Mouse (Mus musculus) lung, postnatal 10 days (tissue): ENCODE results near the gene Ric1.
"Not testable (repeated sequence)": the region's sequence is repeated elsewhere in the genome, so short reads cannot be mapped to it uniquely, and the experiment has no call there.

Experiments used
- DNase-seq: peaks from one replicate; pipeline ENCODE4 v3.0.0; 2021

Ric1 gene

DNA sequence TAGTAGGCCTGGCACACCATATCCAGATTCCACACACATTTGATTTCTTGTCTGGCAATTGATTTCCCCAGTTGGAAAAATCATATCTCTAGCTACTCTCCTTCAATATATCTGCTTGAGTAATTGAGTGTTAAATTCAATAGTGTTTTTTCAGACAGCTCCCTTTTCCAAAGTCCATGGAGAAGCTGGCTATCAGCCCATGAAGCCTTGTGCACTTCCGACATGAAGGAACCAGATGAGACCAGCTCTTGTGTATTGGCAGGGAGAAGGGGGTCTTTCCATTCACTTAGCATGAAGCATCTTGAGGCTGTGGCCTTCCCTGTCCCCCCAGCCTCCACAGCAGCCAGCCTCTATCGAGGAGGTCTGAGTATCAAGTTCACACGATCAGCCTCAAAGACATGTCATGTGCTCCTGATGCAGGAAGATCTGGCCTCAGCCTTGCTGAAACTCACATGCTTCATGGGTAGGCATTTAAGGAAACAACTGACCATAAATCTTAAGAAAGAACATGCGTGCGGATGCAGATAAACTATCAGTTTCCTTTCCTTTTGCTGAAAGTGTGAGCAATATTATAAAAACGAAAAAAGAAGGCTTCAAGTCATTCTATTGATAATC lies 23.1 kb upstream of the Ric1 start:
- DNase-seq: no peak

GRCm38 (mm10) chr19:29500333-29500732 lies 21.7 kb upstream of the Ric1 start:
- no peak for DNase-seq

- peak; percentile 71 for DNase-seq
Observed at GRCm38 (mm10) chr19:29501106-29501505, 21.0 kb upstream of the Ric1 start.

GRCm38 (mm10) chr19:29501507-29501906 lies 20.6 kb upstream of the Ric1 start:
- peak; percentile 89 for DNase-seq

- DNase-seq: no peak
Observed at GRCm38 (mm10) chr19:29504131-29504530, 18.0 kb upstream of the Ric1 start.

DNA sequence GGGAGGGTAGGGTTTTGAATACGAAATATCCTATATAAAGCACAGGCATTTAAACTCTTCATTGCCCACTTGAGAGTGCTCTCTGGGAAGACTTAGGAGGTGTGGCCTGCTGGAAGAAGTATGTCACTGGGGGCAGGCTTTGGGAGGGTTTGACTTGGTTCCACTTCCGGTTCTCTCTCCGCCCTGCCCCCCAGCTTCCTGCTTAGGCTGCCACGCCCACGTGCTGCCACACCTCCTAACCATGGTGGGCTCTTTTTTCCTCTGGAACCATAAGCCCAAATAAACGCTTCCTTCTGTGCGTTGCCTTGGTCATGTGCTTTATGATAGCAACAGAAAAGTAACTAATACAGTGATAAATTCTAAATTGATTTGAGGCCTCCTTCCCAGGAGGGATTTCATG lies 16.5 kb upstream of the Ric1 start:
- DNase-seq: peak; percentile 70

DNA sequence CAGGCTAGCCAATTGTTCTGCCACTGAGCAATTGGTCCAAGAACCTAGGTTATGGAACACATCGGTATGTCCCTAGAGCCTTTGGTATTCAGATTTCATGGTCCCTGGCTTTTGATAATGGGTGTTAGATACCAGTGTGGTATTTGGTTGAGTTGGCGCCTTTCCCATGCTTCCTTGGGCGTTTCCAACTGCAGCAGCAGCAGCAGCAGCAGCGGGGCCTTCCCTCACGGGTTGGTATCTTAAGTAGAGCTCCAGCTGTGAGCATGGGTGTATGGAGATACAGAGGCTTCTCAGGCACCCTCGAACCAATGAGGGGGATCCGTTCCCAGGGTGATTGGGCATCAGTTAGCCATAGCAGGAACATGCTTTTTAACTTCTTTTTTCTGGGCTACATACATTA lies 13.9 kb upstream of the Ric1 start:
- no peak for DNase-seq

GRCm38 (mm10) chr19:29509857-29510256 lies 12.2 kb upstream of the Ric1 start:
- DNase-seq: no peak

DNA sequence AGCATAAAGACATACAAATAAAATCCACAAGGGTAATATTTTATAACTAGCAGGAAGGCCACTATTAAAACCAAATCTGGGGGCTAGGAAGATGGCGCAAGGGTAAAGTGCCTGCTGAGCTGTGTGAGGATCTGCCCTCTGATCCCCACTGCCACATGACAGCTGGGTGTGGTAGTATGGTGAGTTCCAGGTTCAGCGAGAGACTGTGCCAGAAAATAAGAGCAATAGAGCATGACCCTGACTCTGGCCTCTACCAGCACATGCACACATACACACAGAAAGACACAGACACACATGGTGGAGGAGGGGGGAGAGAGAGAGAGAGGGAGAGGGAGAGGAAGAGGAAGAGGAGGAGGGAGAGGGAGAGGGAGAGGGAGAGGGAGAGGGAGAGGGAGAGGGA lies 10.3 kb upstream of the Ric1 start:
- no peak for DNase-seq

- no peak for DNase-seq
Observed at GRCm38 (mm10) chr19:29513111-29513766, 8.8 kb upstream of the Ric1 start.

GRCm38 (mm10) chr19:29514130-29514529 lies 8.0 kb upstream of the Ric1 start:
- DNase-seq: no peak

- no peak for DNase-seq
Observed at GRCm38 (mm10) chr19:29515386-29515785, 6.7 kb upstream of the Ric1 start.

DNA sequence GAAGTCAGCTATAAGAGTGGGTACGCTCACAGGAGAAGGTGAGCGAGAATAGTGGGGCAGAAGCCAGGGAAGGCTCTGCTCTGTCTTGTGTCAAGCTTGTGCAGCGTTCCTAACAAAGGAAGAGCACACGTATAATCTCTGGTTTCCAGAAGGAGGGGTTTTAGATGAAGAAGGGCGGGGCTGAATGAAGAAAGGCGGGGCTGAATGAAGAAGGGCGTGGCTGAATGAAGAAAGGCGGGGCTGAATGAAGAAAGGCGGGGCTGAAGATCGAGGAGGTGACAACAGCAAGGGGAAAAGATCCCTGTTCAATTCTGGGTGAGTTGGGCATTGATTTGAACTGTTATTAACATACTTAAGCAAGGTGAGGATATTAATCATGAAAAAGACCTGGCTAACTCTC lies 6.1 kb upstream of the Ric1 start:
- DNase-seq: no peak

- no peak for DNase-seq
Observed at GRCm38 (mm10) chr19:29518409-29518808, 3.7 kb upstream of the Ric1 start.

DNA sequence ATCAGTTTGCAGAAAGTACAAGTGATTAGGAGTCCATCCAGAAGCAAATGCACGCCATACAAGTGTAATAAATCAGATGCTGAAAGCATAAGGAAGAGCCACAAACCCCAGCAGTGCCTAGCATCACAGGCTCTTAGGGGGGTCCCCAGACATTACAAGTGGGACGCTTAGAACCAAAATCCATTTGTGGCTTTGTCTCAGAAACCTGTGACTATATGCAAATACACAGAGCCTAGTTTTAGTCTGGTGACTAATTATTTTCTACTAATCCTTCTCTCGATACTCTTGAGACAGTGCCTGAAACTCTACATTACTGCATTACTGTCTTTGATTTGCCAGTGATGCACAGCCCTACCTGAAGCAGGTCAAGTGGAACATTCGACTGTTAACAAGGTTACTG lies 3.2 kb upstream of the Ric1 start:
- no peak for DNase-seq

DNA sequence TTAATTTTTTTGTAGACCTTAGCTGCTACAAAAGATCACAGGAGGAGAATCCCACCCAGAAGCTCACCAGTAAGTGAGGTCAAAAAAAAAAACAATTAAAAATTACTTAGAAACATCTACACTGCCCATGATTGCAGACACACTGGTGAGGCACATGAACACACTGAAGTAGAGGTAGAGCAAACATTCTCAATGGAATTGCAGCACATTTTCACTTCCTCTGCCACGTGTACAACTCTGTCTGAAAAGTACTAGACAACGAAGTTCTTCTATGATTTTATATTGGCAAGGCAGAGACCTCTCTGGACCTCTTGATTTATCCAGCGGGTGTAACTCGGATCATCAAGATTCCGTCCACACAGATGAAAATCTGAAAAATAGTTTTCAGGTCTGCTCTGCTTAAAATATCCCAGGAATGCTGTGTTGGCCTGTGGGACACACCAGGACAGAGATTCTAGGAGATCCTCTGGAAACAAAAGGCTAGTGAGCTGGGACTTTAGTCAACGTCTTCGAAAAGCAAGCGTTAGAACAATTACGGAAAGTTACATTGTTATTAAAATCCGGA lies 1.0 kb upstream of the Ric1 start:
- DNase-seq: no peak

GRCm38 (mm10) chr19:29522445-29523229 lies 555 bp downstream of the Ric1 start:
- peak; percentile 61 for DNase-seq

DNA sequence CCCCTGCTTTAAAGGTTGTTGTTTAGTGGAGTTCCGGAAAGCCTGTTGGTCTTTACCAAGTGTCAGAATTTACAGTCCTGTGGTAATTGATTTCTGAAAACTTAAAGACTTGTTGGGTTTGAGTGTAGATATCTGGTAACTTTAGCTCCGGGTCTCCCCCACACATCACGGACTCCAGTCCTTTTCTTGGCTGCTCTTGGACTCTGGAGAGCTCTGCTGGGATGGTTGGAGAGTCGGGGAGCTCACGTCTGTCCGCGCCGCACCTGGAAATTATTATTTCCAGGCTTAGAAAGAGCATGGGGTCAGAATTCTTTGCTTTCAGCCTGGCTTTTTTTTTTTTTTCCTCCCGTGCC lies 1.1 kb downstream of the Ric1 start:
- DNase-seq: no peak

GRCm38 (mm10) chr19:29523701-29524100 lies 1.6 kb downstream of the Ric1 start:
- DNase-seq: no peak

DNA sequence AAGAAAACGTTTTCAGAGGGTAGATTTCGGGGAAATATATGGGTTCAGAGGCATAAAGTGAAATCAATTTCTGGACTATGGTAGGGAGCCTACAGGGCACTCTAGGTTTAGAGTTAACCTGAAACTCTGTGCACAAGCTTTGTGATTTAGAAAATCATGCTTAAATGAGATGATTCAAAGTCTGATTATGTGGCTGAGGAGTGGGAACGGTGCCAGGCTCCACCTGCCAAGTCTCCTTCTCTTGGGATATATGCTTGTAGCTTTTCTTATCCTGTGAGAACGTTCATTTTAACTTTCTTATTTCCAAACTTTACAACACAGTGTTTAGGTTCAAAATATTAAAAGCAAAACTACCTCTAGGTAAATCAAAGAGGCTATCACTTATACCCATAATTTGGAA lies 2.5 kb downstream of the Ric1 start:
- DNase-seq: no peak

GRCm38 (mm10) chr19:29525588-29525987 lies 3.5 kb downstream of the Ric1 start:
- DNase-seq: not testable (repeated sequence)

DNA sequence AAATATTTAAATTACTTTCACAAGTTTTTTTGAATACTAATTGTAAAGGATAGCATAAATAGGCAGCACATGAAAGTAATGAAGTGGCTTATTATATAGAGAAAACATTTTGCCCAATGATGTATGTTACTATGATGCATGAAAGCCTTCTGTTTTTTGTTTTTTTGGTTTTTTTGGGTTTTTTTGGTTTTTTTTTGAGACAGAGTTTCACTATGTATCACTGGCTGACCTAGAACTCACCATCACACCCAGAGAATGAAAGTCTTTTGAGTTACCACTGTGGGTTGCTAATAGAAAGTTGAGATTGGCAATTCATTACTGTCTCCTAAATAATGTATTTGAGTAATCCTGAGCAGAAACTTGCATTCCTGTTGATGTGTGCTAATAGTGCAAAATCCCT lies 4.8 kb downstream of the Ric1 start:
- DNase-seq: no peak

DNA sequence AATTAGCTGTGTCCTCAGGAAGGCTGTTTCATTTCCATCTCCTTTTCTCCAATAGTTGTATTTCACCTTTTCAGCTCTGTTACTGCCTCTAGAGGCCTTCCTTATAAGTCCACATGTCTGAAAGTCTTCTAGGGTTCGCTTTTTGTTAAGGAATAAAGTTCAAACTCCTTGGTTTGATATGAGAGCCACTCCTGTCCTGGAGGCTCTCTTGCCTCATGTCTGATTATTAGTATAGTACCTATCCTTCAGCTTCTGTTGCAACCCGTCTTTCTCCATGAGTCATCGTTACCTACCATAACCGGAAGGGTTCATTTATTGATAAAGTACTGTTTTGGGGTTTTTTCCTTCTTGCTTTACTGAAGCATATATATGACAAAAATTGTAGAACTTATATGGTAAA lies 5.2 kb downstream of the Ric1 start:
- no peak for DNase-seq

DNA sequence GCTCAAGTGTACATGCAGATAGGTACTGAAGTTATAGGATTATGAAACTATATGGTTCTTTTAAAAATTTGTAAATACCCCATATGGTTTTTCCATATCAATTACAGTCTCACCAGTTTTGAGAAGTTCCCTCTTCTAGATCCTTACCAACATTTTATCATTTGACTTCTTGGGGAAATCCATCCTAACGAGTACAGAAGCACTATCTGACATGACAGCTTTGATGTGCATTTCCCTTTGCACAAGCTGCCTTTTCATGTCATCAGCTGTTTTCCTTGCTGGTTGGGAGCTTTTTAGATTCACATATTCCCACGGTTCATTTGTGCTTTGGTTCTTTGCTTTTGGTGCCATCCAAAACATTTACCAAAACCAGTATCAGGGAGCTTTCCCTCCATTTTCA lies 6.5 kb downstream of the Ric1 start:
- no peak for DNase-seq
